Mouse (Mus musculus) thymus, adult 2 months (tissue): ENCODE results near the gene Acrbp.
"Not testable (repeated sequence)": the region's sequence is repeated elsewhere in the genome, so short reads cannot be mapped to it uniquely, and the experiment has no call there.

Experiments used
- CTCF ChIP-seq: fragments of 200-500 bp; IDR thresholded peaks from 2 replicates; pipeline ENCODE4 v1.5.1; 2012; ENCODE audit warnings: mild to moderate bottlenecking, control low read depth, low read length, moderate library complexity, borderline replicate concordance; ENCODE audit not compliant: control insufficient read depth, poor library complexity, insufficient read depth; ENCODE audit errors: extremely low read depth
- POLR2A ChIP-seq: fragments of 200-500 bp; IDR thresholded peaks from 2 replicates; pipeline ENCODE4 v1.6.1; 2012; ENCODE audit warnings: mild to moderate bottlenecking, low read length, control low read depth, moderate library complexity; ENCODE audit not compliant: control insufficient read depth, poor library complexity, insufficient read depth; ENCODE audit errors: extremely low read depth

- not testable (repeated sequence) for TF ChIP-seq POLR2A, CTCF
Observed at GRCm38 (mm10) chr6:125065223-125065622, 15.7 kb downstream of the Acrbp start.
